Mouse (Mus musculus): Measurements from ENCODE around the gene Acsl1.

The Acsl1 gene

GRCm38 (mm10) chr8:46504196-46504595 lies 33.4 kb downstream of the Acsl1 start:
- DNase-seq (ENCODE audit: low spot score in 2 of 2) = no peak

GRCm38 (mm10) chr8:46508488-46509395 lies 37.9 kb downstream of the Acsl1 start:
- no peak for DNase-seq (ENCODE audit: low spot score in 2 of 2)

- DNase-seq (ENCODE audit: low spot score in 2 of 2) = no peak
These were observed 38.6 kb downstream of the Acsl1 start for GRCm38 (mm10) chr8:46509474-46509873.

- DNase-seq (ENCODE audit: low spot score in 2 of 2) = peak in 1 of 2 experiments; percentile 35
These were observed 40.5 kb downstream of the Acsl1 start for GRCm38 (mm10) chr8:46511336-46511735.

GRCm38 (mm10) chr8:46512538-46512937 lies 41.7 kb downstream of the Acsl1 start:
- no peak for DNase-seq (ENCODE audit: low spot score in 2 of 2)

- no peak for DNase-seq (ENCODE audit: low spot score in 2 of 2)
These were observed 43.2 kb downstream of the Acsl1 start for GRCm38 (mm10) chr8:46514027-46514426.

- no peak for DNase-seq (ENCODE audit: low spot score in 2 of 2)
These were observed 49.8 kb downstream of the Acsl1 start for GRCm38 (mm10) chr8:46520667-46521066.

- DNase-seq (ENCODE audit: low spot score in 2 of 2) = no peak
These were observed 55.3 kb downstream of the Acsl1 start for GRCm38 (mm10) chr8:46526098-46526497.

- DNase-seq (ENCODE audit: low spot score in 2 of 2) = no peak
These were observed 56.0 kb downstream of the Acsl1 start for GRCm38 (mm10) chr8:46526821-46527220.

GRCm38 (mm10) chr8:46529508-46529907 lies 58.7 kb downstream of the Acsl1 start:
- DNase-seq (ENCODE audit: low spot score in 2 of 2) = no peak

GRCm38 (mm10) chr8:46530541-46530940 lies 59.7 kb downstream of the Acsl1 start:
- no peak for DNase-seq (ENCODE audit: low spot score in 2 of 2)

- no peak for DNase-seq (ENCODE audit: low spot score in 2 of 2)
These were observed 63.1 kb downstream of the Acsl1 start for GRCm38 (mm10) chr8:46533926-46534325.

- peak; percentile 77 to 84 for DNase-seq (ENCODE audit: low spot score in 2 of 2)
These were observed 68.9 kb downstream of the Acsl1 start for GRCm38 (mm10) chr8:46539701-46540100.

GRCm38 (mm10) chr8:46543191-46543590 lies 72.4 kb downstream of the Acsl1 start:
- DNase-seq (ENCODE audit: low spot score in 2 of 2) = no peak

- DNase-seq (ENCODE audit: low spot score in 2 of 2) = no peak
These were observed 72.8 kb downstream of the Acsl1 start for GRCm38 (mm10) chr8:46543662-46544061.

GRCm38 (mm10) chr8:46545854-46546253 lies 75.0 kb downstream of the Acsl1 start:
- no peak for DNase-seq (ENCODE audit: low spot score in 2 of 2)

GRCm38 (mm10) chr8:46546431-46547176 lies 75.8 kb downstream of the Acsl1 start:
- DNase-seq (ENCODE audit: low spot score in 2 of 2) = peak; percentile 75 to 85

- DNase-seq (ENCODE audit: low spot score in 2 of 2) = peak in 1 of 2 experiments; percentile 70
These were observed 76.4 kb downstream of the Acsl1 start for GRCm38 (mm10) chr8:46547245-46547644.

- DNase-seq (ENCODE audit: low spot score in 2 of 2) = no peak
These were observed 79.2 kb downstream of the Acsl1 start for GRCm38 (mm10) chr8:46550058-46550457.

- DNase-seq (ENCODE audit: low spot score in 2 of 2) = no peak
These were observed 80.2 kb downstream of the Acsl1 start for GRCm38 (mm10) chr8:46551029-46551428.

- DNase-seq (ENCODE audit: low spot score in 2 of 2) = peak; percentile 99 to 100
These were observed 81.0 kb downstream of the Acsl1 start, which contains the start of gene Cenpu for GRCm38 (mm10) chr8:46551615-46552440. Gene Cenpu, plus strand, starts transcription at chr8:46552028.

- peak; percentile 72 to 84 for DNase-seq (ENCODE audit: low spot score in 2 of 2)
These were observed 81.6 kb downstream of the Acsl1 start for GRCm38 (mm10) chr8:46552441-46552765.

Measured in spleen, postnatal 4 days (tissue).